Mouse (Mus musculus): ENCODE measurements around the gene Abraxas2.

- TF ChIP-seq CTCF (IDR thresholded peaks at IDR 0.05; ENCODE audit: extremely low read depth, insufficient read depth, insufficient read length, insufficient replicate concordance) (no peak), POLR2A (IDR thresholded peaks at IDR 0.05; ENCODE audit: low read depth, low read length) (peak; percentile 34)
Measured at GRCm38 (mm10) chr7:132852173-132852844, 6.7 kb upstream of the Abraxas2 start, which contains the start of gene Eef1akmt2.

Data from spleen, adult 2 months (tissue).